Mouse (Mus musculus) gastrocnemius, postnatal 4 days (tissue): ENCODE measurements around the gene Clcc1. TPM values are rescaled to one million over a fixed set of nuclear protein-coding genes. Genes with fewer than 3 reads are reported as not detected.
A peak's percentile ranks its signal among the peaks of the same experiment; 100 is the strongest.
"Not testable (repeated sequence)": the region's sequence is repeated elsewhere in the genome, so short reads cannot be mapped to it uniquely, and the experiment has no call there.

Source experiments
- DNase-seq, 2 experiments: peaks; one replicate each; pipeline ENCODE4 v3.0.0; 2021 to 2022; ENCODE audit warnings: low spot score in 2 of 2, mixed read lengths in 2 of 2
- long read RNA-seq, 2 experiments: library from polyadenylated mRNA; stranded (forward); transcript quantifications; one replicate each; pipeline ENCODE4 v2.0.0; 2021
- total RNA-seq, 2 experiments: library from RNA; stranded (reverse); gene quantifications; 2 replicates each; pipeline ENCODE4 v1.2.3; 2021

Gene Clcc1
- 10 to 100 TPM; 38.2 to 45.0 TPM for total RNA-seq
- long read RNA-seq, experiment 1, transcript Clcc1-202 (12 exons, 2,043 nt), result major isoform, 6 of 57 reads
- long read RNA-seq, experiment 1, partial matches to known transcripts, result 0 of 57 reads
- long read RNA-seq, experiment 1, other reads (novel, unspliced or antisense), result 51 of 57 reads
- long read RNA-seq, experiment 2, transcript Clcc1-202 (12 exons, 2,043 nt), result major isoform, 11 of 41 reads
- long read RNA-seq, experiment 2, partial matches to known transcripts, result 5 of 41 reads
- long read RNA-seq, experiment 2, other reads (novel, unspliced or antisense), result 25 of 41 reads

- DNase-seq, result peak; percentile 95
These were observed at the start of gene Clcc1 for GRCm38 (mm10) chr3:108653710-108654379. Gene Clcc1 (plus strand): TSS chr3:108653913.

- no peak for DNase-seq
These were observed 44.8 kb upstream of the Clcc1 start for GRCm38 (mm10) chr3:108608906-108609305.

GRCm38 (mm10) chr3:108634761-108635160, 19.0 kb upstream of the Clcc1 start:
- no peak for DNase-seq

- no peak for DNase-seq
These were observed 14.3 kb upstream of the Clcc1 start for GRCm38 (mm10) chr3:108639412-108639811.

- no peak for DNase-seq
These were observed 12.7 kb upstream of the Clcc1 start for GRCm38 (mm10) chr3:108640998-108641397.

GRCm38 (mm10) chr3:108644856-108645255, 8.9 kb upstream of the Clcc1 start:
- DNase-seq, result no peak

- DNase-seq, result no peak
These were observed 7.7 kb upstream of the Clcc1 start for GRCm38 (mm10) chr3:108646036-108646435.

- DNase-seq, result not testable (repeated sequence)
These were observed 6.0 kb upstream of the Clcc1 start for GRCm38 (mm10) chr3:108647681-108648080.

GRCm38 (mm10) chr3:108652866-108653642, 659 bp upstream of the Clcc1 start:
- no peak for DNase-seq

GRCm38 (mm10) chr3:108654566-108654965, 853 bp downstream of the Clcc1 start:
- DNase-seq, result no peak

- no peak for DNase-seq
These were observed 1.8 kb downstream of the Clcc1 start for GRCm38 (mm10) chr3:108655486-108655885.

- no peak for DNase-seq
These were observed 4.9 kb downstream of the Clcc1 start for GRCm38 (mm10) chr3:108658612-108659011.

- DNase-seq, result no peak
These were observed 7.2 kb downstream of the Clcc1 start for GRCm38 (mm10) chr3:108660941-108661340.

GRCm38 (mm10) chr3:108676616-108677015, 22.9 kb downstream of the Clcc1 start:
- no peak for DNase-seq

GRCm38 (mm10) chr3:108681004-108681403, 27.3 kb downstream of the Clcc1 start:
- no peak for DNase-seq

GRCm38 (mm10) chr3:108683597-108683996, 29.9 kb downstream of the Clcc1 start:
- DNase-seq, result not testable (repeated sequence)

- no peak for DNase-seq
These were observed 32.0 kb downstream of the Clcc1 start for GRCm38 (mm10) chr3:108685701-108686100.

GRCm38 (mm10) chr3:108689015-108689441, 35.3 kb downstream of the Clcc1 start:
- peak in 1 of 2 experiments; percentile 19 for DNase-seq

- no peak for DNase-seq
These were observed 35.7 kb downstream of the Clcc1 start for GRCm38 (mm10) chr3:108689446-108689845.

- no peak for DNase-seq
These were observed 36.3 kb downstream of the Clcc1 start for GRCm38 (mm10) chr3:108689979-108690378.

GRCm38 (mm10) chr3:108694321-108694720, 40.6 kb downstream of the Clcc1 start:
- no peak for DNase-seq

GRCm38 (mm10) chr3:108698662-108699061, 44.9 kb downstream of the Clcc1 start:
- DNase-seq, result no peak
